ENCODE assay signal across 23 mouse cellular contexts in genomic region chr3:101669743-101670142, GRCm38 (mm10).
DNase-seq lines count a peak whose midpoint lies in the region; ATAC-seq and TF ChIP-seq lines count a peak whose summit lies in the region.
"Had no signal": no experiment of that assay in that cellular context is flagged by ENCODE, and none has a peak within 500 bp of the region (broad histone marks: within the 10 kb centered on the region; RNA-seq: fewer than 3 reads in every experiment).

No protein-coding gene starts in this region.

- no peak for TF ChIP-seq POLR2A in cerebellum, adult 2 months (IDR thresholded peaks at IDR 0.05; ENCODE audit: borderline replicate concordance, insufficient read depth, low read length)

- 26% methylated on average over 3 of the region's 3 CpGs for WGBS in cerebellum, adult 2 months

- H3K4me3 ChIP-seq in cerebellum, adult 2 months (replicated peaks; ENCODE audit: insufficient read depth, low read depth, low read length), result no peak overlapping the region
- H3K4me3 ChIP-seq: embryonic facial prominence, embryonic 13.5 days; forebrain, embryonic 10.5 days; forebrain, embryonic 15.5 days; gastrocnemius, adult 2 months; hindbrain, embryonic 15.5 days; limb, embryonic 13.5 days; lung, embryonic 15.5 days; midbrain, embryonic 12.5 days; stomach, embryonic 15.5 days had no signal

- H3K4me1 ChIP-seq in cerebellum, adult 2 months (ENCODE audit: control insufficient read depth, insufficient read depth, low read length), result peaks cover 14% of the 10 kb centered on the region; the same call in 1 of the 2 replicates

- no peak for TF ChIP-seq CTCF in cerebellum, adult 2 months (IDR thresholded peaks at IDR 0.05; ENCODE audit: borderline replicate concordance, insufficient read depth, low read depth, low read length)

- peak; percentile 46 to 79 for DNase-seq in cerebellum, adult 2 months
- no peak for DNase-seq in cerebellum, adult 9-11 months
- DNase-seq in kidney, adult 9 months, result peak; percentile 17
- DNase-seq in kidney, adult 18-20 months, result no peak
- DNase-seq in 416B (ENCODE audit: low read depth), result peak; percentile 75
- DNase-seq in brain, adult 2 months (ENCODE audit: low read depth, low spot score), result peak; percentile 58
- DNase-seq: adrenal gland, postnatal 25 days; gastrocnemius, postnatal 36 days; retina, postnatal 1 day; right cerebral cortex, postnatal 14 days had no signal

- no peak for ATAC-seq in megakaryocyte progenitor cell, adult 5-6 weeks (replicated peaks; ENCODE audit: poor library complexity)
- ATAC-seq: activated CD4-positive, CD25-positive, alpha-beta regulatory T cell, adult 4 months; forebrain, embryonic 15.5 days; inflammation-experienced regulatory T-cells, adult 6 months had no signal

- no peak overlapping the region for H3K27ac ChIP-seq in cerebellum, adult 2 months (ENCODE audit: insufficient read depth, low read length)
- H3K27ac ChIP-seq: embryonic facial prominence, embryonic 13.5 days; forebrain, embryonic 10.5 days; forebrain, embryonic 15.5 days; gastrocnemius, adult 2 months; hindbrain, embryonic 15.5 days; limb, embryonic 13.5 days; lung, embryonic 15.5 days; midbrain, embryonic 12.5 days; stomach, embryonic 15.5 days had no signal

- no peaks in the 10 kb centered on the region for H3K27me3 ChIP-seq in cerebellum, adult 2 months (ENCODE audit: control insufficient read depth, insufficient read depth, low read length)
- H3K27me3 ChIP-seq: CH12.LX; embryonic facial prominence, embryonic 13.5 days; forebrain, embryonic 15.5 days; hindbrain, embryonic 15.5 days; limb, embryonic 13.5 days; lung, embryonic 15.5 days; stomach, embryonic 15.5 days had no signal

Comparison
In these comparisons a context has a peak if more than half of its experiments do, and no peak if none do; other contexts are left out.
1. DNase-seq: peak in cerebellum, adult 2 months (2 of 2), kidney, adult 9 months (single experiment), 416B (single experiment) and brain, adult 2 months (single experiment); none in cerebellum, adult 9-11 months (single experiment) and kidney, adult 18-20 months (single experiment).